Mouse (Mus musculus): ENCODE measurements at regions not wholly inside any gene's neighbourhood (a gene's known extent, or its start where the extent isn't known, plus 50 kb on each side); places are given as distances from the start of the nearest gene placed in this dataset.

- no peak for TF ChIP-seq CTCF (IDR thresholded peaks at IDR 0.05; ENCODE audit: low read depth)
- no peak for TF ChIP-seq EP300 (optimal IDR thresholded peaks at IDR 0.05)
- Histone ChIP-seq H3K9me3 (ENCODE audit: control insufficient read depth, low read length) (no peaks in the 10 kb centered on the region), H3K36me3 (ENCODE audit: control insufficient read depth, insufficient read depth, low read length) (no peaks in the 10 kb centered on the region), H3K4me3 (ENCODE audit: low read depth, low read length) (no peak overlapping the region), H3K9ac (ENCODE audit: low read length) (no peak overlapping the region), H3K27ac (replicated peaks) (no peak overlapping the region), H3K27me3 (ENCODE audit: control insufficient read depth, insufficient read depth, low read length) (no peaks in the 10 kb centered on the region), H3K4me1 (replicated peaks; ENCODE audit: control insufficient read depth, insufficient read depth) (no peaks in the 10 kb centered on the region), H3K4me2 (replicated peaks; ENCODE audit: low read depth) (no peak overlapping the region)
- ATAC-seq (ENCODE audit: low FRiP score, low TSS enrichment) (no peak), DNase-seq (ENCODE audit: low spot score) (no peak)
- WGBS, result 68% methylated on average over 12 of the region's 12 CpGs
Measured at GRCm38 (mm10) chr9:61528286-61528865, 156.2 kb downstream of the Tle3 start.

DNA sequence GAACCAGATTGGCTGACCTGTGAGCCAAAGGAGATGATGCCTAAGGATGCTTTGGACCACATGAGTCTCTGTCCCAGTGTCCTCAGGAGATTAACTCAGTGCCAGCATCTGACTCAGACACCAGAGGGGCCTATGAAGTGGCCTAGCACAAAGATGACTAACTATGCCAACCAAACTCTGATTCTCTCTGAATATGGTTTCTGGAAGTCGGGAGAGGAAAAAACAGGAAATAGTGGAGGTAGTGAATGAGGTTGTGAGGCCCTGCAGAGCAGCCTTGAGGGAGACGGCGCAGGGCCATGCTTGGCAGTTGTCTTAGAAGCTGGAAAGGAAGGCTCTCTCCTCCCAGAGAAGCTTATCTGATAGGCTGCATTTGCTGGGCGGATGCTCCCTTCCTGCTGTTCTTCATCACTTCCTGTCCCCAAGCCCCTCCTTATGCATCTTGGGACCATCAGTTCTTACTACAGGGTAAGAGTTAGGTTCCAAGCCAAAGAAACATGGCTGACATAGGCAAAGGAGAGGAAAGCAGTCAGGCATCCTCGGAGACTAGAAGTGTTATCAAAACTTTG lies 155.4 kb downstream of the Tle3 start:
- DNase-seq (ENCODE audit: low spot score) (no peak), ATAC-seq (ENCODE audit: low FRiP score, low TSS enrichment) (no peak)
- Histone ChIP-seq H3K9me3 (ENCODE audit: control insufficient read depth, low read length) (no peaks in the 10 kb centered on the region), H3K4me1 (replicated peaks; ENCODE audit: control insufficient read depth, insufficient read depth) (no peaks in the 10 kb centered on the region), H3K27ac (replicated peaks) (no peak overlapping the region), H3K36me3 (ENCODE audit: control insufficient read depth, insufficient read depth, low read length) (no peaks in the 10 kb centered on the region), H3K27me3 (ENCODE audit: control insufficient read depth, insufficient read depth, low read length) (no peaks in the 10 kb centered on the region), H3K9ac (ENCODE audit: low read length) (no peak overlapping the region), H3K4me2 (replicated peaks; ENCODE audit: low read depth) (no peak overlapping the region), H3K4me3 (ENCODE audit: low read depth, low read length) (no peak overlapping the region)
- WGBS, result 73% methylated on average over 5 of the region's 5 CpGs
- no peak for TF ChIP-seq EP300 (optimal IDR thresholded peaks at IDR 0.05)
- no peak for TF ChIP-seq CTCF (IDR thresholded peaks at IDR 0.05; ENCODE audit: low read depth)

GRCm38 (mm10) chr9:61520136-61520535 lies 148.0 kb downstream of the Tle3 start:
- H3K36me3 ChIP-seq (ENCODE audit: control insufficient read depth, insufficient read depth, low read length), result no peaks in the 10 kb centered on the region
- TF ChIP-seq EP300 (optimal IDR thresholded peaks at IDR 0.05) (no peak), CTCF (IDR thresholded peaks at IDR 0.05; ENCODE audit: low read depth) (no peak)
- H3K27me3 ChIP-seq (ENCODE audit: control insufficient read depth, insufficient read depth, low read length), result no peaks in the 10 kb centered on the region
- ATAC-seq (ENCODE audit: low FRiP score, low TSS enrichment), result no peak
- DNase-seq (ENCODE audit: low spot score), result no peak
- no peaks in the 10 kb centered on the region for H3K4me1 ChIP-seq (replicated peaks; ENCODE audit: control insufficient read depth, insufficient read depth)
- H3K4me3 ChIP-seq (ENCODE audit: low read depth, low read length), result no peak overlapping the region
- WGBS, result 82% methylated on average over 5 of the region's 5 CpGs
- H3K9ac ChIP-seq (ENCODE audit: low read length), result no peak overlapping the region
- no peak overlapping the region for H3K4me2 ChIP-seq (replicated peaks; ENCODE audit: low read depth)
- no peak overlapping the region for H3K27ac ChIP-seq (replicated peaks)
- H3K9me3 ChIP-seq (ENCODE audit: control insufficient read depth, low read length), result no peaks in the 10 kb centered on the region

GRCm38 (mm10) chr9:61517906-61518305 lies 145.7 kb downstream of the Tle3 start:
- Histone ChIP-seq H3K9ac (ENCODE audit: low read length) (no peak overlapping the region), H3K9me3 (ENCODE audit: control insufficient read depth, low read length) (no peaks in the 10 kb centered on the region), H3K4me2 (replicated peaks; ENCODE audit: low read depth) (no peak overlapping the region), H3K27ac (replicated peaks) (no peak overlapping the region), H3K36me3 (ENCODE audit: control insufficient read depth, insufficient read depth, low read length) (no peaks in the 10 kb centered on the region), H3K4me3 (ENCODE audit: low read depth, low read length) (no peak overlapping the region), H3K4me1 (replicated peaks; ENCODE audit: control insufficient read depth, insufficient read depth) (no peaks in the 10 kb centered on the region), H3K27me3 (ENCODE audit: control insufficient read depth, insufficient read depth, low read length) (no peaks in the 10 kb centered on the region)
- ATAC-seq (ENCODE audit: low FRiP score, low TSS enrichment) (no peak), DNase-seq (ENCODE audit: low spot score) (no peak)
- TF ChIP-seq CTCF (IDR thresholded peaks at IDR 0.05; ENCODE audit: low read depth) (no peak), EP300 (optimal IDR thresholded peaks at IDR 0.05) (no peak)
- WGBS, result 85% methylated on average over 7 of the region's 7 CpGs

GRCm38 (mm10) chr9:61511436-61511835 lies 139.3 kb downstream of the Tle3 start:
- no peak for DNase-seq (ENCODE audit: low spot score)
- Histone ChIP-seq H3K4me3 (ENCODE audit: low read depth, low read length) (no peak overlapping the region), H3K36me3 (ENCODE audit: control insufficient read depth, insufficient read depth, low read length) (no peaks in the 10 kb centered on the region), H3K27me3 (ENCODE audit: control insufficient read depth, insufficient read depth, low read length) (peaks cover 3% of the 10 kb centered on the region; the same call in 1 of the 2 replicates), H3K4me1 (replicated peaks; ENCODE audit: control insufficient read depth, insufficient read depth) (no peaks in the 10 kb centered on the region), H3K27ac (replicated peaks) (no peak overlapping the region), H3K4me2 (replicated peaks; ENCODE audit: low read depth) (no peak overlapping the region), H3K9ac (ENCODE audit: low read length) (no peak overlapping the region), H3K9me3 (ENCODE audit: control insufficient read depth, low read length) (no peaks in the 10 kb centered on the region)
- TF ChIP-seq CTCF (IDR thresholded peaks at IDR 0.05; ENCODE audit: low read depth) (no peak), EP300 (optimal IDR thresholded peaks at IDR 0.05) (no peak)
- 0 out of 2 replicates have a peak, but pooled peaks have one; percentile 21 for ATAC-seq (ENCODE audit: low FRiP score, low TSS enrichment)

GRCm38 (mm10) chr9:61510217-61510893 lies 138.2 kb downstream of the Tle3 start:
- ATAC-seq (ENCODE audit: low FRiP score, low TSS enrichment) (no peak), DNase-seq (ENCODE audit: low spot score) (no peak)
- TF ChIP-seq EP300 (optimal IDR thresholded peaks at IDR 0.05) (no peak), CTCF (IDR thresholded peaks at IDR 0.05; ENCODE audit: low read depth) (no peak)
- peaks cover 3% of the 10 kb centered on the region; the same call in 1 of the 2 replicates for H3K27me3 ChIP-seq (ENCODE audit: control insufficient read depth, insufficient read depth, low read length)
- H3K36me3 ChIP-seq (ENCODE audit: control insufficient read depth, insufficient read depth, low read length), result no peaks in the 10 kb centered on the region
- H3K4me2 ChIP-seq (replicated peaks; ENCODE audit: low read depth), result no peak overlapping the region
- no peak overlapping the region for H3K9ac ChIP-seq (ENCODE audit: low read length)
- H3K9me3 ChIP-seq (ENCODE audit: control insufficient read depth, low read length), result no peaks in the 10 kb centered on the region
- H3K4me3 ChIP-seq (ENCODE audit: low read depth, low read length), result no peak overlapping the region
- 28% methylated on average over 14 of the region's 14 CpGs for WGBS
- no peaks in the 10 kb centered on the region for H3K4me1 ChIP-seq (replicated peaks; ENCODE audit: control insufficient read depth, insufficient read depth)
- no peak overlapping the region for H3K27ac ChIP-seq (replicated peaks)

Measured in stomach, postnatal 0 days (tissue).